Mouse (Mus musculus): Measurements from ENCODE around the gene Pfkfb2.

DNA sequence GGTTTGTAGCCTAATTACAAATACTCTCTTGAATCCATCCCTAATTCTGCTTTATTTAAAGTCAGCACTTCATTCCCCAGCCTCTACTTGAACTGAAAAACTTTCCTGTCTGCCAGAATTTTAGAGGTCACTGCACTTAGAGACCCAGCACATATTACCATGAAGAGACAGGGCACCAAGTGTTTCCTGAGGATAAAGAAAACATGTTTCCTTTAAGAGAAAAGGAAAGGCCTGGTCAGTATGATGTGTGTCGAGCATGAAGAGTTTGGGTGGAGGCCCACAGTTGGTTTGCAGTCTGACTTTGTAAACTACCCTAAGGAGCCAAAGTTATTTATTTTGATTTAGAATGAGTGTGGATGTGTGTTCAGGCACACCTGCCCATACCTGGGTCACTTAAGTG is 983 bp downstream of the Pfkfb2 start:
- no peak for TF ChIP-seq CTCF (IDR thresholded peaks at IDR 0.05; ENCODE audit: low read depth)
- TF ChIP-seq EP300 (IDR thresholded peaks at IDR 0.05; ENCODE audit: low read depth), result peak; percentile 22; the same call in 1 of the 2 replicates

Data from liver, postnatal 0 days (tissue).